Mouse (Mus musculus) adrenal gland, adult 8-10 months (tissue): Measurements from ENCODE around the gene Fam20c. TPM values are rescaled to one million over a fixed set of nuclear protein-coding genes. Genes with fewer than 3 reads are reported as not detected.
A peak's percentile ranks its signal among the peaks of the same experiment; 100 is the strongest.

Experiments
- DNase-seq: peaks from one replicate; pipeline ENCODE4 v3.0.0; 2022
- total RNA-seq, 4 experiments: library from RNA; stranded (reverse); gene quantifications; 2 replicates each; pipeline ENCODE4 v1.2.4; 2022

Gene Fam20c
- total RNA-seq, result 10 to 100 TPM; 12.4 to 43.6 (median 20.6) TPM

GRCm38 (mm10) chr5:138754303-138755120 lies at the start of gene Fam20c:
TSS of gene Fam20c (plus strand) at chr5:138754514.
- peak; percentile 84 for DNase-seq

GRCm38 (mm10) chr5:138707367-138707766 lies 46.9 kb upstream of the Fam20c start:
- DNase-seq, result peak; percentile 24

GRCm38 (mm10) chr5:138708591-138708990 lies 45.7 kb upstream of the Fam20c start:
- DNase-seq, result no peak

GRCm38 (mm10) chr5:138715561-138716095 lies 38.7 kb upstream of the Fam20c start:
- no peak for DNase-seq

GRCm38 (mm10) chr5:138720329-138721190 lies 33.8 kb upstream of the Fam20c start:
- no peak for DNase-seq

- DNase-seq, result no peak
Observed at GRCm38 (mm10) chr5:138724417-138724816, 29.9 kb upstream of the Fam20c start.

GRCm38 (mm10) chr5:138725151-138725550 lies 29.2 kb upstream of the Fam20c start:
- peak; percentile 71 for DNase-seq

GRCm38 (mm10) chr5:138730863-138731262 lies 23.5 kb upstream of the Fam20c start:
- DNase-seq, result no peak

GRCm38 (mm10) chr5:138733317-138733899 lies 20.9 kb upstream of the Fam20c start:
- no peak for DNase-seq

GRCm38 (mm10) chr5:138734018-138734417 lies 20.3 kb upstream of the Fam20c start:
- no peak for DNase-seq

- DNase-seq, result no peak
Observed at GRCm38 (mm10) chr5:138735201-138735757, 19.0 kb upstream of the Fam20c start.

GRCm38 (mm10) chr5:138740150-138740549 lies 14.2 kb upstream of the Fam20c start:
- DNase-seq, result no peak

- DNase-seq, result no peak
Observed at GRCm38 (mm10) chr5:138741516-138741915, 12.8 kb upstream of the Fam20c start.

GRCm38 (mm10) chr5:138742281-138742680 lies 12.0 kb upstream of the Fam20c start:
- DNase-seq, result no peak

GRCm38 (mm10) chr5:138743631-138744030 lies 10.7 kb upstream of the Fam20c start:
- no peak for DNase-seq

- DNase-seq, result no peak
Observed at GRCm38 (mm10) chr5:138745378-138746099, 8.8 kb upstream of the Fam20c start.

- no peak for DNase-seq
Observed at GRCm38 (mm10) chr5:138753269-138753668, 1.0 kb upstream of the Fam20c start.

GRCm38 (mm10) chr5:138753946-138754302 lies 390 bp upstream of the Fam20c start:
- no peak for DNase-seq

GRCm38 (mm10) chr5:138755121-138755452 lies 773 bp downstream of the Fam20c start:
- no peak for DNase-seq

GRCm38 (mm10) chr5:138755453-138756301 lies 1.4 kb downstream of the Fam20c start:
- no peak for DNase-seq
